Mouse (Mus musculus): ENCODE measurements around the gene Flrt1.

The Flrt1 gene

DNA sequence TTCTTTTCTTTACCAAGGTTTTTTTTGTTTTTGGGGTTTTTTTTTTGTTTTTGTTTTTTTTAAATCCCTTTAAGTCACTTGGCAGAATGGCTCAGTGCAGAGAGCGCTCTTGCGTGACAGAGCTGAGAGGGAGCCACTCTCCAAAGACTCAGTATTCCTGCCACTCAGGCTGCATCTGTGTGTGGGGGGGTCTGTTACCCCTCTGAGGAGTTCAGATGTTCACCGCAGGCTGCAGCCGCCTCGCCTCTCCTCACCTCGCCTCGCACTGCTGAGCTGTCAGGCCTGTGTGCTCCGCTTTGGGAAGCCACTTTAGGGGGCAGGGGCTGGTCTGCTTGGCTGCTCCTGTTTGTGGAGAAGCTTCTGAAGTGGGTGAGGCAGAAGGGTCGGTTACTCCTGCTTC lies at the start of gene Flrt1:
Gene Flrt1, minus strand, starts transcription at position 186 of the 400 bp plus-strand sequence.
- no peak for DNase-seq

DNA sequence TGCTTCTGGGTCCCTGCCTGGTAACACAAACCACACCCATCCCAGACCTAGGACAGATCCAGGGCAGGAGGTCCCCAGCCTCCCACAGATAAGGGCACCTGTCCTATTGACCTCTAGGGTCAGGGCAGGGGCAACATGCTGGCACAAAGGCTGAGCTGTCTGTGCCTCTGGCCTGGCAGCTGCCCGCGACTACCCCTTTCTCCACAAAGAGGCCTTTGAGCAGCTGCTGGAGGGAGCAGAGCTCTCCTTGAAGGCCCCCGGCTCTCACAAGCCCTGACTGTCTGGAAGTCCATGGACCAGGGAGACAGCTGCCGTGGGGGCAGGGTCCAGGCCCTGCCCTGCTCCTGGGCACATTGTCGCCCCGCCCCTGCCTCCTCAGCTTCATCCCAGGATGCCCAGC lies 49.7 kb upstream of the Flrt1 start:
- DNase-seq = no peak

DNA sequence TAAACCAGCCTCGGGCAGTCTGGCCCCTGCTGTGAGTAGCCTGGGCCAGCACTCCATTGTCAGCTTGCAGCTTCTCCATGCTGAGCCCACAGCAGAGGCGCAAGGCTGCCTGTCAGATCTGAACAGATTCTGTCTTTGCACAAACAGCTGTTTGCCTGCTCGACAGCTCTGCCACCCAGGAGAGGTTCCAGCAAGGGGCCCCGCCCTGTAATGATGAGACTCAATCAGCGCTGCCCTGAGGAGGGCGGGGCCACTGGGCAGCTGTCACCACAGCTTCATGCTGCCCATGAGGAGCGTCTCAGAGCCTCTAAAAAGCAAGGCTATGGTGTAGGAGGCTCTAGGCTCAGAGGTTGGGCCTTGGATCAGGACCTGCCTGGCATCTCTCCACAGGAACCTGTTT lies 47.7 kb upstream of the Flrt1 start:
- no peak for DNase-seq

DNA sequence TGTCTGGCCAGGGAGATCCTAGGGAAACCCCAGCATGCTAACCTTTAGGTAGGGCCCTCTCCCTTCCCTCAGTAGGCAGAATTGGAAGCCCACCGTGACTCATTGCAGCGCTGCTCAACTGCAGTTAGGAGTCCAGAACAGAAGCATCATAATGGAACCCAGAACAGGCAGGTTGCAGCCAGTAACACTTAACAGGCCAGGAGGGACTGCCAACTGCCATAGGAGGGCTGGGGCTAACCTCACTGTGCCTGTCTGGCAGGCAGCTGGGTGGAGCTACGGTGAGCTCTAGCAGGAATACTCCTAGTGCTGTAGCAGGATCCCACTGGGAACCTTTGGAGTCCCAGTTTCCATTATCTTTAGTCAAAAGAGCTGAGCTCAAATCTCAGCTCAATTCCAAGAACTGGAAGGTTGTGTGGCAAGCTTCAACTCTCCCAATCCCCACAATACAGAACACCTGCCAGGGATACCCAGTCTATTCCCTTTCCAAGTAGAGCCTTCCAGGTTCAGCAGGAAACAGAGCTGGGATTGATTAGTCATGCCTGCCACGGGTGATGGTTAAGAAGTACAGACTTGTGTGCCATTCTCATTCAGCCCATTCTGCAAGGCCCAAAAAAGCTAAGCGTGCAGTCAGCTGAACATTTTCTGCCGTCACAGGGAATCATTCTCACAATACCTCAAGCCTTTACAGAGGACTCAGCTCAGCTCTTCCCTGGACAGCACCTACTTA lies 46.6 kb upstream of the Flrt1 start:
- no peak for DNase-seq

DNA sequence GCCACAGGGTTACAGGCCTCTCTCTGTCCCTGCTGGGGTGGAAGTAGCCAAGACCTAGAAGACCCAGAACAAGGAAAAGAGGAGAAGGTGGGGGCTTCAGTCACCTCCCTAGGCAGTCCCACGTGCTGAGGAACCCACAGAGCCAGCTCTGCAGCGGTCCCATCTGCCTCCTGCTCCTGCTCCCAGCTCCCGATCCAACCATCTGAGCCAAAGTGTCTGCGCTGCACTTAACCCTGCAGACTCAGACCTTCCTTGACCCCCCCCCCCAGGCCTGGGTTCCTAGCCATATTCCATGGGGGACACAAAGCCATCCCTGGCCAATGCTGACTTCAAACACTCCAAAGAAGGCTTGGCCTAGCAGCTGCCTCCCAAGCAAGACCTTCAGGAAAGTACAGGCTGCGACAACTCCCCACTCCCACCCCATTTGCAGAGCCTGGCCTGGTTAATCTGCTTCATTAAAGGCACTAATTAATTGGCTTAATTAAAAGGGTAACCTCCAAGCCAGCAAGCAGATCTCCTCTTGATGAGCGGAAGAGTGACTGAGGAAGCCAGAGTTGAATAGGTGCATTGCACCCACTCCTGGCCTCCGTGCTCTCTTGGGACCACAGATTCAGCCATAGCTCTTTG lies 45.9 kb upstream of the Flrt1 start:
- no peak for DNase-seq

DNA sequence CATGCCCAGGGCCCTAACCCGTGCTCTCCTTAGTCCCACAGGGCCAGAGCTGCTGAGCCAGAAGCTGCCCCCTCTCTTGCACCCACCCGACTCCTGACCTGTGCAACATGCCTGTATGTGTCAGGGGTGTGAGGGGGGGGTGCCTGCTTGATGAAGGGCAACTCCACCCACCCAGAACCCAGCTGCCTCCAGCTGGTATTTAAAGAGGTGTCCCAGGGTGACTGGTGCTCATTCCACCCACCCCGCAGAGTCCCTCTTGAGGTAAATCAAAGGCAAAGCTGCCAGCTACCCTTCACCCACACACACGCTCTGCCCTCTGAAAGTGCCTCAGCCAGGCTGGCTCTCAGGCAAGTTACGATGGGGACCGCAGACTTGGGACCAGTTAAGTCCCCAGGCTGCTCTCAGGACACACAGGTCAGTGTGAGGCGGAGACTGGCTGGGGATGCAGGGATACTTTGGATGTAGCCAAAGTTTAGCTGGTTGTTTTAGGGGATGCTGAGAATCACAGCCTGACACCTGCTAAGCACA lies 43.7 kb upstream of the Flrt1 start:
- DNase-seq = peak; percentile 25

DNA sequence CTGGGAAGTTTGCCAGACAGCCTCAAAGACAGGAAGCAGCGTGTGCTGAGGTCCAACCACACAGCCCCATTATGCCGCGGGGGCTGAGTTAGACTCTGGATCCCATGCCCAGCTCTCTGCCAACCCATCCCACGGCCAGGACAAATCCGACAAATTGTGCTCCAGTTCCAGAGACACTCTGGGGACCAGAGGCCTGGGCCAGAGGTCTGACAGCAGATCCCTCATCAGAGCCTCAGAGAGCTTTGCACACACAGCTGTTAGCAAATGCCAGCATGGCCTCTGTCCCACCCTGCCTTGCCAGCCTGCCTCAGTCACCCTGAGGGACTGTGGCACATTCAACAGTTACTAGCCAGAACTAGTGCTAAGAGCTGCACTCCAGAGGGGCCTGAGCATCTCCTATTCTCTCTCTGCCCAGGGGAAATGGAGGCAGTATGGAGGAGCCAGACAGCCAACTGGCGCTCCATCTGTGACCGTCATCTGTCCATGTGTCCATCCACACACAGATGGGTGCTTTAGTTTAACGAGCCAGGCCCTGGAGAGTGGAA lies 43.1 kb upstream of the Flrt1 start:
- no peak for DNase-seq

DNA sequence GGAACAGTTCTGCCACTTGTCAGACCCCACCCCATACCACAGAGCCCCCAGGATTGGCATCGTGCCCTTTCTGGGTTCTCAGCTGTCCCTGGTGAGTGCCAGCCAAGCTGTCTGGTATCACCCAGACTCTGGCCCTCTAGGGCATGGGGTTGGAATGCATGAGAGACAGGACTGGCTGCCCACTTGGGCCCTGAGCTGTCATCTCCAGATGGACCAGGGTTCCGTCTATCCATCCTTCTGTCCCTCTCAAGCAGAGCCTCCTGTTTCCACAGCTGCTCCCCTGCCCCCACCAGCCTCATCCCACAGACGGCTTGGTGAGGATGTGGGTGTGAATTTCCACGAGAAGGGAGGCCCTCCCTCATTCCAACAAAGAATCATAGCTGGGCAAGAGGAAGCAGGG lies 42.6 kb upstream of the Flrt1 start:
- no peak for DNase-seq

DNA sequence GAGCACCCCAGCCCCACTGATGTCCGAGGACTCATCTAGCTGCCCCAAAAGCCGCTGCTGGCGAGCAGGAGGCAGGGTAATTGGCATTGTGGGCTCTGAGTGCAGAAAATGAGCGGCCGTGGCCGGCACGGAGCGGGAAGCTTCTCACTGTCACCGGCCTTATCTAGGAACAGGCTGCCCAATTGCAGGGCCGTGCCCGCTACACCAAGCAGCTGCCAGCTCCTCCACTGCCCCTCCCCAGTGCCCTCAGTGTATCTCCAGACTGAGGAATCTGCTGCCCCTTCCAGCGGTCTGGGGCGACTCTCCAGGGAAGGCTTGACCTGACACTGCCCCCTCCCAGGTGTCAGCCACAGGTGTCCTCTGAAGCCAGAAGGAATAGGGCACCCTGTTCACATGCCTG lies 40.8 kb upstream of the Flrt1 start:
- no peak for DNase-seq

DNA sequence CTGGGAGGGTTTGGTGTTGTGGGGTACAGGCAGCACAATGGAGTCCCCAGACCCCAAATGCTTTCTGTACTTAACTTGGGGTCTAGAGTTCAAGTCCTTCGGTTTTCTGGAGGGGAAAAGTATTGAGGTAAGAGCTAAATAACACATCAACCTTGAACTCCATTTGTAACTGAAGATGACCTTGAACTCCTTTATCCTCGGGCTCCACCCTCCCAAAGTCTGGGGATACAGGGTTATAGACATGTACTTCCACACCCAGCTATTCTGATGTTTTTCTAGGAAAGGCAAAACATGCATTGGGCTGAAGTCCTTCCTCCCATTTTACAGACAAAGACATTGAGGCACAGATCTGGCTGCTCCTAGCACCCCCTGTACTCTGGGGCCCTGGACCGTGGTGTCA lies 38.9 kb upstream of the Flrt1 start:
- no peak for DNase-seq

DNA sequence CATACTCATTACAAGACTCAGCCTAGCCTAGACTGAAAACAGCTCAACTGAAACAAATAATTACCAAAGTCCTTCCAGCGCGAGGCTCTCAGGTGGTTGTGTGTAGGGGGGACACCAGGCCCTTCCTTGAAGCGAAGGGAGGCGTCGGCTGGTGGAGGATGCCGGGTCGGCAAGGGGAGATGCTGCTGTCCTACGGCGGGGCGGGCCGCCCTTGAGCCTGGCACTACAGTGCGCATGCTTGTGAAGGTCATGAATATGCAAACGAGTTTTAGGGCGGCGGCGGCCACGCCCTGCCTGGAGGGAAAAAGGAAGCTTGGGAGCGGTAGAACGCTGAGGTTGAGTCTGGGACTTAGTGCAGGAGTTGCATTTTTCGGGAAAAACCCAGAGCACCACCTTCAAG lies 38.3 kb upstream of the Flrt1 start:
- peak; percentile 80 for DNase-seq

DNA sequence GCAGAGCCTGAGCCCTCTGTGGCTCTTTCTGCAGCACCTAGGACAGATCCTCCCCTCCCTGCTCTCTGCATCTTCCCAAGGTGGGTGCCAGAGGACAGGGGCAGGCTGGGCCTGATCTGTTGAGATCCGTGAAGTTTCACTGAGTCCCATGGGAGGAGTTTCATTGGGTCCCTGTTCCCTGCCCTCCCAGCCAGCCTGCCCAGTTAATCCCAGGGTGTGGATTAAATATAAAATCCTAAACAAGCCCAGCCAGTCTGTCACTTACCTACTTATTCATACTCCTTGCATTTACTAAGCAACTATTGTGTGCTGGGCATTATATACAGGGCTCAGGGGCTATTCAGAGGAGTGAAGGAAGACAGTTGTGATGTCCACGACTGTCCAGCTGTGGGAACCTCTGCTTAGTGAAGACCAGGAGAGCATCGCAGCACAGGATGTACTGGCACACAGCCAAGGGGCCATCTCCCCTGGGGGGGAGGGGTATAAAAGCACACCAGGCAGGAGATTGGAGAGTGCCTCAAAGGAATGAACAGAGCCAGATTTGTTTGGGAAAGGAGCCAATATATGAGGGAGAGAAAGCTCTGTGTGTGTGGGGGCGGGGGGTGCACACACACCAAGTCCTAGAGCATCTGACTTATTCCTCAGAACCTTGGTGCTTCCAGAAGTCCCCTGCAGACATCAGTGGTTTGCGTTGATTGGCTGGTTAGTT lies 36.8 kb upstream of the Flrt1 start:
- DNase-seq = no peak

DNA sequence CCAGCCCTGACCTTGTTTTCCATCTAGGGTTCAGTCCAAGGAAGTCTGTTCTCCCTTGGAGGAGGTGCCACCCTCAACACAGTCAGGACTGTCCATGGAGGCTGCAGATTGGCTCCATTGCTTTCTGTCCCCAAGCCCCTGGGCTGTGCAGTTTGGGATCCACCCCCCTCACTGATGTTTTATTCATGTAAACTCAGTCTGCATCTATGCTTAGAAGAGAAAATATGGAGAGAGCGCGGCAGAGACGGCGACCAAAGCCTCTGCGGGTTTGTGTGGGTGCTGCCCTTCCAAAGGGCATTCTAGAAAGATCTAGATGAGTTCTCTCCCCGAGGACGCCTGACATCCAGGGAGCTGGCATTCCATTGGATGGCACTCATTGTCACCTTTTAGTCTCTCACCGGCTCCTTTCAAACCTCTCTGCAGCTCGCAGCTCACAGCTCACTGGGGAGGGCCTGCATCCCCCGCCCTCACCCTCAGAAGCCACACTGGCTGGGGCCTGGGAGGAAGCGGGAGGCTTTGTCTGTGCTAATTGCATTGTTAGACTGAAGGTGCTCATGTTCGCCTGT lies 35.4 kb upstream of the Flrt1 start:
- peak; percentile 34 for DNase-seq

DNA sequence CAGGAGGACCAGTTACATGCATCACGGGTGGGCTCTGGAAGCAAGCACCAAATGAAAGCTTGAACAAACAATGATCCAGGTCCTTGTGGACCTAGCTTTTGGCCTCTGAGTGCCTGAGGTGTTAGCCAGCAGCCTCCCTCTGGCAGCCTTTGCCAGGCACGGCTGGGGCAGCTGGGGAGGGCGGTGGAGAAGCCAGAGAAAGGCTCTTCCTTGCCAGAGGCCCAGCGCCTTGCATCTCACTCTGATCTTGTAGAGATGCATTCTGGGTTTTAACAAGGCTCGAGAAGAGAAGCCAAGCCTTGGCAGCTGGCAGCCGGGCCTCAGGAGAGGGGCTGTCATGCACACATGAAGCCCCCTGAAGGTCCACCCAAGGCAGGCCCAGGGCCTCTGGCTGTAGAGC lies 34.8 kb upstream of the Flrt1 start:
- peak; percentile 30 for DNase-seq

DNA sequence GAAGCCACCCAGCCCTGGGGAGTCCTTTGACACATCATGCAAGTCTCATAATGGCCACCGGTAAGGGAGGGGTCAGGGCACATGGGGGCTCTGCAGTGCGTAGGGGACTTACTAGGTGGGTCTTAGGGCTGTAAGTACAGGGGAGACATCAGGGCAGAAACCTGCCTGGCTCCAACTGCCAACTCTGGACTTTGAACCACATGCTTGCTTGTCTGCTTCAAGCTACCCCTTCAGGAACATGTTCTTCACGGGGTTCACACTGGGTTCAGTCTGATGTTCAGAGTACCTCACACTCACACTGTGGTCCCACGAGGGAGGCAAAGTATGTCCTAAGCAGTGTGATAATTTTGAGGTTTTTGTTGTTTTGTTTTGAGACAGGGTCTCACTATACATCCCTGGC lies 33.8 kb upstream of the Flrt1 start:
- DNase-seq = no peak

DNA sequence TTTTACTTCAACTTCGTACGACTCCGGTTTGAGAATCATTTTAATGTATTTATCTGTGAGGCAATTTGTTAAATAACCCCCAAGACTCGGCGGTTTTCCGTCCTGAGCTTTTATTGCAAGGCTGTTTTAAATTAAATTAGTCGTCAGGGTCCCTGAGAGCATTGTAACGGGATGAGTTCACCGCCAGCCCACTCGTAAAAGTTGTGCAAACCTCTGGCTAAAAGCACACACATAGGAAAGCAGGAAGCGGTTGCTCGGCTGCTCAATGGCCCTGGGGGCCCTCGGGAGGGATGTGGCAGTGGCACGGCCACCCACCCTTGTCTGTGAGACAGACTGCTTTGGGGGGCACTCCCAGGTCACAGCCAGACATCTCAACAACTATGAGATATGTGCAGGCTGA lies 32.8 kb upstream of the Flrt1 start:
- DNase-seq = peak; percentile 35

DNA sequence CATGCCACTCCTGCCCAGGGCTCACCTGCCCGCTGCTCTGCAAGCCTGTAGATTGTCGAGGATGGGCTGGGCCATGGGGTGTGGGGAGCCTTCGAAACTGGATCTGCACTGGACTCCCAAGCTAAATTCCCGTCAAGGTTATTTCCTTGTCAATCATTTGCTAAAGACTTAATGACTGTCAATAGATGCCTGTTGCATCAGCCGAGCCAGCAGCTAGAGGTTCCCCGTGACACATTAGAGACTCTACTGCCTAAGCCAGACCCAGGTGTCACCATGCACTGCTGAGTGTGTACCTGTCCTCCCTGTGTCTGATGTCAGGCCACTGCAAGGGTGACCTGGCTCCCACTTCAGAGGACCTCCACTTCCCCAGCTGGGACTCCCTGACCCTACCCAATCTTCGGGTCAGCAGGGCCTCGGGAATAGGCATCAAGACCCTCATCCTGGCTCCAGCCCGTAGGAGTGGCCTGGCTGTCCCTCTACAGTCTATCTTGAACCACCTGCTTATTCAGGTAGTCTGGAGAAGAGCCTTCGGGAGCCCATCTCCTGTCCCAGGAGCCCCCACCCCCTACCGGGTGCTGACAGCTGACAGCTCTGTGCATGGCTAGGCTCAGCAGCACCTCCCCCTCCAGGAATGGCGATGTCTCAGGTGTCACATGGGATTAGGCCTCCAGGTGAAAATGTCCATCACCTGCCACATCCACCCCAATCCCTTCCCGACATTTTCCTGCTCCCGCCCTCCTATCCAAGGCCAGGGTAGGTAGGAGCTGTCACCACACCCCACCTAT lies 31.4 kb upstream of the Flrt1 start:
- no peak for DNase-seq

DNA sequence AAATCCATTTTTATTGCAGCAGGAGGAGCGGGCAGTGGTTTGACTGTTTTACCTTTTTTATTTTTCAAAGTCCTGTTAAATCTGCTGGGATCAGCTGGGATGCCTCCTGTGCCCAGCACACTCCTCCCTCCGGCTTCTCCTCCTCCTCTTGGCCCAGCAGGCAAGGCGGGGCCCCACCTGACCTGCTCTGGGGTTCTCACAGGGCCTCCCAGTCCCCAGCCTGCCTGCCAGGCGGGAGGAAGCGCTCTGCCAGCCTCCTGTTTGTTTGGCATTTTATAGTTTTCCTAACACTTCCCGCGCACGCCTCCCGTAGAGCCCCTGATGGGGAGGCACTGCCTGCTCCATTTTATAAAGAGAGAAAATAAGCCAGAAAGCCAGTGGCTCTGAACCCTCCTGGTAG lies 30.5 kb upstream of the Flrt1 start:
- DNase-seq = no peak

DNA sequence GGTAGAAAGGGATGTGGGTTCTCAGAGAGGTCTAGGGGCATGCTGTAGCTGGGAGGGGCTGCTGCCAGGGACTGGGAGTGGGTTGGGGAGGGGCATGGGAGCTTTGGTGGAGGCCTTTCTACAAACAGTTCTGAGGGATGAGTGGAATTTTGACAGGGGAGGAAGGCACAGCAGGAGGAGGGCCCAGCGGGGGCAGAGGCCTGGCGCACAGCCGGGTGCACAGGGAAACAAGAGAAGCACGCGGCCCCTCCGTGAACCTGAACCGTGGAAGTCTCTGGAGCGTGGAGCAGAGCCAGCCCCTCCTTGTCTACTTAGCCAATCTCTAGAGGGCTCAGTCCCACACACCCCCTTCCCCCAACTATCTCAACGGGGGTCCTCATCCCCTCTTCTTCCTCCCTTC lies 30.0 kb upstream of the Flrt1 start:
- DNase-seq = no peak

DNA sequence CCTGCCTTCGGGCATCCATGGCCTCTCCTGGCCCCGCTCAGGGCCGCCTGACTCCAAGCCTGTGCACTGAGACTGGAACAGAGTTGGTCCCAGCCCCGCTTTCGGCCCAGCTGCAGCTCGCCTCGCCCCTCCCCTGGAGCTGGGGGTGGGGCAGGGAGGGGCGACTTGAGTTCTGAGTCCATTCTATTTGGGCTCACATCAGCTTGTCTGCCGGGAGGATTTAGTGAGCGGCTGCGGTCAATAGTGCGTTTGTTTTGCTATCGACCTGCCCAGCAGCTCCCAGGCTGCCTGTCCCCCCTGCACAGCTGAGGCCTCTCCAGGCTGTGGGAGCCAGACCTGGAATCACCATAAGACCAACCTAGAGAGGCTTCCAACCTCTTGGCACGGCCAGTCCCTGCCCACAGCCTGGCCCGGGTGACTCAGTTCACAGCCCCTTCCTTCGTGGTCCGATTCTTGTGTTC lies 29.1 kb upstream of the Flrt1 start:
- no peak for DNase-seq

DNA sequence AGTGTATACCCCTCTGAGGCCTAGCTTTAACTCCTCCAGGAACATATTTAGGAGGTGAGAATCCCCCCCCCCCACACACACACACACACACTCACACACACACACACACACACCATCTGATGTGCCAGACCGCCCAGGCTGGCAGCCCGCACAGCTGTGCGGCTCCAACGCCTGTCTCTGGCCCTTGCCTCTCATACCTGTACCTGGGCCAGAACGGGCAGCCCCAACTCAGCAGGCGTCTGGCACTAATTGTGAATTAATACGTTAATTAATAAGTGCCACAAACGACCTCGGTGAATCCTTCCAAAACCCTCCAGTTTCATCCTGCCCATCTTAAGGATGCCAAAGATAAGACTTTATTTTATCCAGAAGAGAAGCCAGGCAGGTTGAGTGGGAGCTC lies 27.9 kb upstream of the Flrt1 start:
- DNase-seq = no peak

DNA sequence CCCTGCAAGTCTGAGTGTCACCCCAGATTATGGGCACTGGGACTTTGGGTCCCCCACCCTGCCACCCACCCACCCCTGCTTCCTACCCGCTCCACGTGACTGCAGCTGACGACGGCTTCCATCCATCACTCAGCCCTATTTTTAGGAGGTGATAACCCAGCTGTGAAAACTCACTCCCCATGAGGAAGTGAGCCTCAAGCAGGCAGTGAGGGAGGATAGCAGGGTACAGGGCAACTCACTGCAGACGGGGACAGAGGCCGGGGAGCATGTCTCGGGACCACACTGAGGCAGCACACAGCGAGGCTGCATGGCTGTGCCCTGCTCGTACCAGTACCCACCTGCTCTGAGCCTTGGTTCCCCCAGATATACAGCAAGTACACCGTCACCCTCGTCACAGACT lies 24.8 kb upstream of the Flrt1 start:
- no peak for DNase-seq

Data from thymus, postnatal 14 days (tissue).